Mouse (Mus musculus): ENCODE results near the gene Dnajb12. TPM values are rescaled to one million over a fixed set of nuclear protein-coding genes. Genes with fewer than 3 reads are reported as not detected.

Dnajb12 gene
- 10 to 100 TPM; 44.9 to 47.1 TPM for total RNA-seq (2021)

GRCm38 (mm10) chr10:59879255-59880028 lies at the start of gene Dnajb12:
Gene Dnajb12 (plus strand): TSS chr10:59879556.
- intact Hi-C loops (cut with DNase I) = no loop called here
- DNase-seq (ENCODE audit: extremely low spot score in 1 of 2, low spot score in 2 of 2) = peak; percentile 91 to 96

GRCm38 (mm10) chr10:59829886-59830285 lies 49.5 kb upstream of the Dnajb12 start:
- DNase-seq (ENCODE audit: extremely low spot score in 1 of 2, low spot score in 2 of 2) = no peak
- intact Hi-C loops (cut with DNase I) = no loop called here

- intact Hi-C loops (cut with DNase I) = no loop called here
- no peak for DNase-seq (ENCODE audit: extremely low spot score in 1 of 2, low spot score in 2 of 2)
These were observed 47.4 kb upstream of the Dnajb12 start for GRCm38 (mm10) chr10:59831950-59832349.

GRCm38 (mm10) chr10:59835301-59836155 lies 43.8 kb upstream of the Dnajb12 start:
- DNase-seq (ENCODE audit: extremely low spot score in 1 of 2, low spot score in 2 of 2) = no peak
- intact Hi-C loops (cut with DNase I) = no loop called here

GRCm38 (mm10) chr10:59837490-59837889 lies 41.9 kb upstream of the Dnajb12 start:
- DNase-seq (ENCODE audit: extremely low spot score in 1 of 2, low spot score in 2 of 2) = no peak
- intact Hi-C loops (cut with DNase I) = no loop called here

GRCm38 (mm10) chr10:59841434-59841833 lies 37.9 kb upstream of the Dnajb12 start:
- no peak for DNase-seq (ENCODE audit: extremely low spot score in 1 of 2, low spot score in 2 of 2)
- intact Hi-C loops (cut with DNase I) = loop anchor here (10.0 kb wide), 1 partner anchor 227 kb away; the partner anchor contains the start of genes Gm10322 and Mcu

- no peak for DNase-seq (ENCODE audit: extremely low spot score in 1 of 2, low spot score in 2 of 2)
- intact Hi-C loops (cut with DNase I) = loop anchor here (10.0 kb wide), 1 partner anchor 228 kb away; the partner anchor contains the start of genes Gm10322 and Mcu
These were observed 36.2 kb upstream of the Dnajb12 start for GRCm38 (mm10) chr10:59843125-59843524.

GRCm38 (mm10) chr10:59844686-59845085 lies 34.7 kb upstream of the Dnajb12 start:
- DNase-seq (ENCODE audit: extremely low spot score in 1 of 2, low spot score in 2 of 2) = no peak
- intact Hi-C loops (cut with DNase I) = loop anchor here (10.0 kb wide), 1 partner anchor 230 kb away; the partner anchor contains the start of genes Gm10322 and Mcu

- DNase-seq (ENCODE audit: extremely low spot score in 1 of 2, low spot score in 2 of 2) = peak in 1 of 2 experiments; percentile 29
- intact Hi-C loops (cut with DNase I) = loop anchor here (10.0 kb wide), 1 partner anchor 232 kb away; the partner anchor contains the start of genes Gm10322 and Mcu
These were observed 32.9 kb upstream of the Dnajb12 start for GRCm38 (mm10) chr10:59846416-59846815.

- intact Hi-C loops (cut with DNase I) = loop anchor here (10.0 kb wide), 1 partner anchor 233 kb away; the partner anchor contains the start of genes Gm10322 and Mcu
- DNase-seq (ENCODE audit: extremely low spot score in 1 of 2, low spot score in 2 of 2) = no peak
These were observed 31.1 kb upstream of the Dnajb12 start for GRCm38 (mm10) chr10:59848079-59848877.

- no peak for DNase-seq (ENCODE audit: extremely low spot score in 1 of 2, low spot score in 2 of 2)
- intact Hi-C loops (cut with DNase I) = loop anchor here (10.0 kb wide), 1 partner anchor 234 kb away; the partner anchor contains the start of genes Gm10322 and Mcu
These were observed 30.4 kb upstream of the Dnajb12 start for GRCm38 (mm10) chr10:59848953-59849352.

- DNase-seq (ENCODE audit: extremely low spot score in 1 of 2, low spot score in 2 of 2) = no peak
- intact Hi-C loops (cut with DNase I) = loop anchor here (10.0 kb wide), 1 partner anchor 235 kb away; the partner anchor contains the start of genes Gm10322 and Mcu
These were observed 30.0 kb upstream of the Dnajb12 start for GRCm38 (mm10) chr10:59849371-59849770.

GRCm38 (mm10) chr10:59857157-59857556 lies 22.2 kb upstream of the Dnajb12 start:
- DNase-seq (ENCODE audit: extremely low spot score in 1 of 2, low spot score in 2 of 2) = no peak
- intact Hi-C loops (cut with DNase I) = no loop called here

GRCm38 (mm10) chr10:59860684-59861083 lies 18.7 kb upstream of the Dnajb12 start:
- intact Hi-C loops (cut with DNase I) = loop anchor here (10.0 kb wide), 1 partner anchor 486 kb away; no protein-coding TSS in a partner anchor
- no peak for DNase-seq (ENCODE audit: extremely low spot score in 1 of 2, low spot score in 2 of 2)

GRCm38 (mm10) chr10:59861201-59861600 lies 18.2 kb upstream of the Dnajb12 start:
- intact Hi-C loops (cut with DNase I) = loop anchor here (10.0 kb wide), 1 partner anchor 486 kb away; no protein-coding TSS in a partner anchor
- no peak for DNase-seq (ENCODE audit: extremely low spot score in 1 of 2, low spot score in 2 of 2)

- intact Hi-C loops (cut with DNase I) = loop anchor here (10.0 kb wide), 1 partner anchor 488 kb away; no protein-coding TSS in a partner anchor
- no peak for DNase-seq (ENCODE audit: extremely low spot score in 1 of 2, low spot score in 2 of 2)
These were observed 16.4 kb upstream of the Dnajb12 start for GRCm38 (mm10) chr10:59862816-59863440.

- intact Hi-C loops (cut with DNase I) = loop anchor here (10.0 kb wide), 1 partner anchor 489 kb away; no protein-coding TSS in a partner anchor
- no peak for DNase-seq (ENCODE audit: extremely low spot score in 1 of 2, low spot score in 2 of 2)
These were observed 15.7 kb upstream of the Dnajb12 start for GRCm38 (mm10) chr10:59863620-59864019.
